Mouse (Mus musculus) right cerebral cortex, adult 18-20 months (tissue): ENCODE measurements at regions not wholly inside any gene's neighbourhood (a gene's known extent, or its start where the extent isn't known, plus 50 kb on each side); places are given as distances from the start of the nearest gene placed in this dataset.
A peak's percentile ranks its signal among the peaks of the same experiment; 100 is the strongest.

Source experiments
- DNase-seq: peaks from one replicate; pipeline ENCODE4 v3.0.0; 2022; ENCODE audit warnings: mixed read lengths

- DNase-seq, result no peak
Observed at GRCm38 (mm10) chr12:36748345-36748744, 360.0 kb upstream of the Meox2 start.

- DNase-seq, result peak; percentile 8
Observed at GRCm38 (mm10) chr12:36765315-36766058, 342.9 kb upstream of the Meox2 start.

GRCm38 (mm10) chr12:36766167-36766566, 342.2 kb upstream of the Meox2 start:
- DNase-seq, result no peak

- no peak for DNase-seq
Observed at GRCm38 (mm10) chr12:36780761-36781160, 327.6 kb upstream of the Meox2 start.

- DNase-seq, result no peak
Observed at GRCm38 (mm10) chr12:36790866-36791265, 317.5 kb upstream of the Meox2 start.

GRCm38 (mm10) chr12:36791430-36791829, 316.9 kb upstream of the Meox2 start:
- DNase-seq, result no peak

GRCm38 (mm10) chr12:36792205-36792604, 316.1 kb upstream of the Meox2 start:
- no peak for DNase-seq

GRCm38 (mm10) chr12:36793799-36794198, 314.5 kb upstream of the Meox2 start:
- no peak for DNase-seq

- DNase-seq, result no peak
Observed at GRCm38 (mm10) chr12:36796201-36796600, 312.1 kb upstream of the Meox2 start.

GRCm38 (mm10) chr12:36817938-36818337, 290.4 kb upstream of the Meox2 start:
- no peak for DNase-seq

- no peak for DNase-seq
Observed at GRCm38 (mm10) chr12:36818852-36819251, 289.5 kb upstream of the Meox2 start.

- no peak for DNase-seq
Observed at GRCm38 (mm10) chr12:36826766-36827165, 281.6 kb upstream of the Meox2 start.

GRCm38 (mm10) chr12:36831307-36831997, 276.9 kb upstream of the Meox2 start:
- no peak for DNase-seq

- DNase-seq, result no peak
Observed at GRCm38 (mm10) chr12:36842957-36843356, 265.4 kb upstream of the Meox2 start.

GRCm38 (mm10) chr12:36845130-36845529, 263.2 kb upstream of the Meox2 start:
- DNase-seq, result no peak

GRCm38 (mm10) chr12:36849086-36849485, 259.3 kb upstream of the Meox2 start:
- no peak for DNase-seq

GRCm38 (mm10) chr12:36863113-36863512, 245.2 kb upstream of the Meox2 start:
- no peak for DNase-seq

- DNase-seq, result no peak
Observed at GRCm38 (mm10) chr12:36880724-36881123, 227.6 kb upstream of the Meox2 start.

GRCm38 (mm10) chr12:36913364-36913763, 195.0 kb upstream of the Meox2 start:
- no peak for DNase-seq

GRCm38 (mm10) chr12:36917576-36918106, 190.7 kb upstream of the Meox2 start:
- no peak for DNase-seq

- DNase-seq, result no peak
Observed at GRCm38 (mm10) chr12:36918294-36918876, 190.0 kb upstream of the Meox2 start.

- DNase-seq, result no peak
Observed at GRCm38 (mm10) chr12:36923558-36923957, 184.8 kb upstream of the Meox2 start.

GRCm38 (mm10) chr12:36926225-36926624, 182.1 kb upstream of the Meox2 start:
- DNase-seq, result no peak

- DNase-seq, result no peak
Observed at GRCm38 (mm10) chr12:36933118-36933610, 175.2 kb upstream of the Meox2 start.
